Mouse (Mus musculus) kidney, postnatal 25 days (tissue): ENCODE measurements around the gene Olfr1367.

Source experiments
- DNase-seq, 2 experiments: peaks; one replicate each; pipeline ENCODE4 v3.0.0; 2021; ENCODE audit warnings: mixed read lengths in 2 of 2

Olfr1367 gene

DNA sequence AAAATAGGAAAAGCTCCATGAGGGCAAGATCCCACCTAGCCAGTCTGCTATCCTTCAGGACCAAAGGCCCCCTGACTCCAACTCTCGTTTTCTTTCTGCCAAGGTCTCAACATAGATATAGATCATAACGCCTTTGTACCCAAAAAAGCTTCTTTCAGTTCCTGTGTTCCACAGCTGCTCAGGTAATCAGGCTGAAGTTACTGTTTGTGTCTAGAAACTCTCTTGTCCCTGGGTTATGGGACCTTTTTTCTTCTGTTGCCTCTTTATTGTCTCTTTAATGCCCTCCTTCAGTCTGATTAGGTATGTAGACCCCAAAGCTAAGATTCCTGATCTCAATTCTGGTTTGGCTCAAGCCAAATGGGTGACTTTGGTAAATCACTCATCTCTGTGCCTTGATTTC, 50.8 kb downstream of the Olfr1367 start:
- DNase-seq: no peak
